Mouse (Mus musculus) intestine, postnatal 0 days (tissue): ENCODE measurements around the gene Tmed11. TPM values are rescaled to one million over a fixed set of nuclear protein-coding genes. Genes with fewer than 3 reads are reported as not detected.
"Not testable (repeated sequence)": the region's sequence is repeated elsewhere in the genome, so short reads cannot be mapped to it uniquely, and the experiment has no call there.

Experiments
- ATAC-seq: fragments of 200-750 bp; cut with Nextera tagmentation; 2 replicates; pipeline ENCODE4 v1.8.0; 2017; ENCODE audit warnings: mild to moderate bottlenecking, moderate TSS enrichment, moderate library complexity
- H3K27ac ChIP-seq: fragments of 300-500 bp; sonication (generic); 2 replicates; pipeline ENCODE4 v1.5.1; 2014; ENCODE audit warnings: mild to moderate bottlenecking, low read depth, low read length, moderate library complexity
- H3K27me3 ChIP-seq: fragments of 300-500 bp; sonication (generic); replicated peaks from 2 replicates; pipeline ENCODE4 v1.6.1; 2014; ENCODE audit warnings: low read length, mixed read lengths; ENCODE audit not compliant: control insufficient read depth, insufficient read depth
- H3K36me3 ChIP-seq: fragments of 300-500 bp; sonication (generic); 2 replicates; pipeline ENCODE4 v1.6.1; 2014; ENCODE audit warnings: mild to moderate bottlenecking, moderate library complexity; ENCODE audit not compliant: control insufficient read depth, insufficient read depth
- H3K4me1 ChIP-seq: fragments of 300-500 bp; sonication (generic); replicated peaks from 2 replicates; pipeline ENCODE4 v1.6.1; 2014; ENCODE audit warnings: antibody characterized with exemption, low read length, mixed read lengths; ENCODE audit not compliant: control insufficient read depth, insufficient read depth
- H3K4me2 ChIP-seq: fragments of 300-500 bp; sonication (generic); replicated peaks from 2 replicates; pipeline ENCODE4 v1.6.1; 2014; ENCODE audit warnings: low read depth, mild to moderate bottlenecking, moderate library complexity
- H3K4me3 ChIP-seq: fragments of 300-500 bp; sonication (generic); 2 replicates; pipeline ENCODE4 v1.5.1; 2014; ENCODE audit warnings: low read depth, low read length
- H3K9ac ChIP-seq: fragments of 300-500 bp; sonication (generic); 2 replicates; pipeline ENCODE4 v1.6.1; 2014; ENCODE audit warnings: mild to moderate bottlenecking, low read depth, low read length
- H3K9me3 ChIP-seq: fragments of 300-500 bp; sonication (generic); 2 replicates; pipeline ENCODE4 v1.6.1; 2016; ENCODE audit warnings: mixed run types; ENCODE audit not compliant: control insufficient read depth
- CTCF ChIP-seq: sonication (generic); IDR thresholded peaks from 2 replicates; pipeline ENCODE4 v1.5.1; 2016; ENCODE audit warnings: low read depth, mild to moderate bottlenecking, control low read depth, antibody characterized with exemption, moderate library complexity
- WGBS: fragments of 180-500 bp; shearing (Covaris S2); extraction: QIAGEN DNeasy Blood & Tissue Kit; methylation state at CpG from one replicate; pipeline ENCODE4 v1.1.7; 2014; 5-methylcytosine and 5-hydroxymethylcytosine counted together
- polyA plus RNA-seq: library from polyadenylated mRNA; unstranded; fragments of >200 nt; fragmentation: Nextera tagmentation; extraction: Ambion mirVana; gene quantifications from 2 replicates; pipeline ENCODE4 v1.2.1, GENCODE M21; 2015

Gene Tmed11
- polyA plus RNA-seq, 1 experiment from 2014 or later, result 0.26 TPM

- ATAC-seq, result peak; percentile 94
- Histone ChIP-seq H3K4me3 (no peak overlapping the region), H3K9me3 (no peaks in the 10 kb centered on the region), H3K36me3 (no peaks in the 10 kb centered on the region), H3K27me3 (no peaks in the 10 kb centered on the region), H3K4me1 (no peaks in the 10 kb centered on the region), H3K27ac (no peak overlapping the region), H3K4me2 (no peak overlapping the region), H3K9ac (no peak overlapping the region)
- WGBS, result 42% methylated on average over 2 of the region's 2 CpGs
- TF ChIP-seq CTCF, result no peak
Observed at GRCm38 (mm10) chr5:108760002-108760401, 35.2 kb downstream of the Tmed11 start.

- no peak overlapping the region for H3K4me2 ChIP-seq
- H3K9ac ChIP-seq, result no peak overlapping the region
- H3K4me3 ChIP-seq, result no peak overlapping the region
- H3K4me1 ChIP-seq, result no peaks in the 10 kb centered on the region
- H3K9me3 ChIP-seq, result no peaks in the 10 kb centered on the region
- 37% methylated on average over 3 of the region's 3 CpGs for WGBS
- H3K27ac ChIP-seq, result no peak overlapping the region
- TF ChIP-seq CTCF, result peak; percentile 69
- no peaks in the 10 kb centered on the region for H3K27me3 ChIP-seq
- 0 out of 2 replicates have a peak, but pooled peaks have one; percentile 28 for ATAC-seq
- no peaks in the 10 kb centered on the region for H3K36me3 ChIP-seq
Observed at GRCm38 (mm10) chr5:108758396-108758795, 36.8 kb downstream of the Tmed11 start.

GRCm38 (mm10) chr5:108751258-108751657, 43.9 kb downstream of the Tmed11 start:
- not testable (repeated sequence) for H3K36me3 ChIP-seq, H3K4me3 ChIP-seq, H3K9ac ChIP-seq, H3K27me3 ChIP-seq, H3K27ac ChIP-seq, H3K4me2 ChIP-seq, H3K4me1 ChIP-seq, ATAC-seq, H3K9me3 ChIP-seq
- whole genome bisulfite sequencing, result 77% methylated on average over 4 of the region's 4 CpGs

- H3K4me1 ChIP-seq, result 0 out of 2 replicates have a peak, but pooled peaks cover 3% of the 10 kb centered on the region
- H3K27me3 ChIP-seq, result no peaks in the 10 kb centered on the region
- no peak overlapping the region for H3K4me3 ChIP-seq
- 68% methylated on average over 5 of the region's 5 CpGs for WGBS
- no peak overlapping the region for H3K4me2 ChIP-seq
- no peaks in the 10 kb centered on the region for H3K9me3 ChIP-seq
- H3K9ac ChIP-seq, result no peak overlapping the region
- no peaks in the 10 kb centered on the region for H3K36me3 ChIP-seq
- no peak for ATAC-seq
- TF ChIP-seq CTCF, result no peak
- no peak overlapping the region for H3K27ac ChIP-seq
Observed at GRCm38 (mm10) chr5:108750328-108751210, 44.6 kb downstream of the Tmed11 start.

- WGBS, result 52% methylated on average over 3 of the region's 3 CpGs
- 0 out of 2 replicates have a peak, but pooled peaks cover 4% of the 10 kb centered on the region for H3K4me1 ChIP-seq
- ATAC-seq, result peak; percentile 71
Observed at GRCm38 (mm10) chr5:108744629-108745028, 50.5 kb downstream of the Tmed11 start.

GRCm38 (mm10) chr5:108743856-108744255, 51.3 kb downstream of the Tmed11 start:
- 60% methylated on average over 2 of the region's 2 CpGs for WGBS
- no peak overlapping the region for H3K9ac ChIP-seq
- H3K4me2 ChIP-seq, result no peak overlapping the region
- no peaks in the 10 kb centered on the region for H3K36me3 ChIP-seq
- TF ChIP-seq CTCF, result peak; percentile 62
- no peak overlapping the region for H3K4me3 ChIP-seq
- ATAC-seq, result no peak
- 0 out of 2 replicates have a peak, but pooled peaks cover 4% of the 10 kb centered on the region for H3K4me1 ChIP-seq
- H3K27me3 ChIP-seq, result no peaks in the 10 kb centered on the region
- H3K27ac ChIP-seq, result no peak overlapping the region
- no peaks in the 10 kb centered on the region for H3K9me3 ChIP-seq

More at GRCm38 (mm10) chr5:108744629-108745028, 50.5 kb downstream of the Tmed11 start:
- H3K27me3 ChIP-seq, result no peaks in the 10 kb centered on the region
- no peaks in the 10 kb centered on the region for H3K9me3 ChIP-seq
- H3K4me3 ChIP-seq, result no peak overlapping the region
- H3K9ac ChIP-seq, result no peak overlapping the region
- TF ChIP-seq CTCF, result no peak
- H3K36me3 ChIP-seq, result no peaks in the 10 kb centered on the region
- H3K4me2 ChIP-seq, result no peak overlapping the region
- no peak overlapping the region for H3K27ac ChIP-seq
